Mouse (Mus musculus) heart, adult 2 months (tissue): ENCODE data around the gene Snx11.

ENCODE experiments used
- CTCF ChIP-seq: fragments of 200-600 bp; IDR thresholded peaks from 2 replicates; pipeline ENCODE4 v1.8.1; 2022; ENCODE audit warnings: antibody characterized with exemption, mild to moderate bottlenecking, moderate library complexity
- EP300 ChIP-seq: fragments of 200-500 bp; IDR thresholded peaks from 2 replicates; pipeline ENCODE4 v1.6.1; 2011; ENCODE audit warnings: low read depth, low read length, control low read depth; ENCODE audit not compliant: insufficient read depth
- POLR2A ChIP-seq: fragments of 200-500 bp; IDR thresholded peaks from 2 replicates; pipeline ENCODE4 v1.6.1; 2011; ENCODE audit warnings: mild to moderate bottlenecking, low read depth, low read length, control low read depth; ENCODE audit not compliant: insufficient read depth

GRCm38 (mm10) chr11:96816979-96817378 lies 39.6 kb upstream of the Snx11 start:
- no peak for TF ChIP-seq EP300
- TF ChIP-seq CTCF, result no peak
- no peak for TF ChIP-seq POLR2A
